ENCODE assay signal across 16 mouse cellular contexts in genomic region chrX:161375568-161375967, GRCm38 (mm10).
DNase-seq lines count a peak whose midpoint lies in the region; ATAC-seq and TF ChIP-seq lines count a peak whose summit lies in the region.
"Had no signal": no experiment of that assay in that cellular context is flagged by ENCODE, and none has a peak within 500 bp of the region (broad histone marks: within the 10 kb centered on the region; RNA-seq: fewer than 3 reads in every experiment).

No protein-coding gene starts in this region.

- H3K4me3 ChIP-seq in kidney, embryonic 16.5 days (ENCODE audit: low read length): no peak overlapping the region
- H3K4me3 ChIP-seq in embryonic facial prominence, embryonic 14.5 days (ENCODE audit: low read depth, low read length): no peak overlapping the region
- no peak overlapping the region for H3K4me3 ChIP-seq in layer of hippocampus, adult 2 months
- H3K4me3 ChIP-seq in cerebellum, adult 2 months (replicated peaks; ENCODE audit: insufficient read depth, low read depth, low read length): no peak overlapping the region
- H3K4me3 ChIP-seq: embryonic facial prominence, embryonic 13.5 days; heart, embryonic 10.5 days had no signal

- no peak overlapping the region for H3K9ac ChIP-seq in kidney, embryonic 16.5 days (replicated peaks; ENCODE audit: low read length)
- no peak overlapping the region for H3K9ac ChIP-seq in embryonic facial prominence, embryonic 14.5 days (ENCODE audit: low read depth, low read length)
- H3K9ac ChIP-seq: embryonic facial prominence, embryonic 13.5 days; forebrain, postnatal 0 days had no signal

- ATAC-seq in kidney, embryonic 16.5 days (ENCODE audit: low FRiP score, low TSS enrichment): no peak
- no peak for ATAC-seq in embryonic facial prominence, embryonic 14.5 days (ENCODE audit: low read depth)
- ATAC-seq: forebrain, postnatal 0 days; hindbrain, embryonic 16.5 days had no signal

- peak; percentile 38 for DNase-seq in kidney, postnatal 10 days
- DNase-seq in ES-CJ7 (ENCODE audit: low read depth, low spot score): peak; percentile 6
- DNase-seq in adipocyte (ENCODE audit: low spot score): peak; percentile 2
- peak; percentile 43 for DNase-seq in embryonic facial prominence, embryonic 14.5 days (ENCODE audit: low spot score)
- no peak for DNase-seq in frontal cortex, postnatal 25 days (ENCODE audit: low spot score in 2 of 2)
- DNase-seq in layer of hippocampus, adult 2 months (ENCODE audit: low spot score in 2 of 2): no peak
- DNase-seq in cerebellum, adult 2 months: no peak
- DNase-seq: forebrain, postnatal 0 days; liver; right cerebral cortex, postnatal 14 days had no signal

- TF ChIP-seq CTCF in layer of hippocampus, adult 2 months (conservative IDR thresholded peaks at IDR 0.05): no peak
- TF ChIP-seq CTCF in cerebellum, adult 2 months (IDR thresholded peaks at IDR 0.05; ENCODE audit: borderline replicate concordance, insufficient read depth, low read depth, low read length): no peak

- no peaks in the 10 kb centered on the region for H3K9me3 ChIP-seq in kidney, embryonic 16.5 days (ENCODE audit: low read length)
- no peaks in the 10 kb centered on the region for H3K9me3 ChIP-seq in embryonic facial prominence, embryonic 14.5 days (ENCODE audit: control insufficient read depth, low read length)
- H3K9me3 ChIP-seq: embryonic facial prominence, embryonic 13.5 days; G1E; heart, embryonic 10.5 days had no signal

- TF ChIP-seq POLR2A in cerebellum, adult 2 months (IDR thresholded peaks at IDR 0.05; ENCODE audit: borderline replicate concordance, insufficient read depth, low read length): no peak

- H3K27ac ChIP-seq in kidney, embryonic 16.5 days (ENCODE audit: low read length): no peak overlapping the region
- H3K27ac ChIP-seq in embryonic facial prominence, embryonic 14.5 days (replicated peaks; ENCODE audit: low read depth, low read length): no peak overlapping the region
- H3K27ac ChIP-seq in layer of hippocampus, adult 2 months: no peak overlapping the region
- no peak overlapping the region for H3K27ac ChIP-seq in cerebellum, adult 2 months (ENCODE audit: insufficient read depth, low read length)
- H3K27ac ChIP-seq: embryonic facial prominence, embryonic 13.5 days; heart, embryonic 10.5 days; stomach, postnatal 0 days had no signal

- no peak overlapping the region for H3K4me2 ChIP-seq in kidney, embryonic 16.5 days (replicated peaks; ENCODE audit: low read depth, low read length)
- H3K4me2 ChIP-seq in embryonic facial prominence, embryonic 14.5 days (ENCODE audit: low read depth, low read length): no peak overlapping the region
- H3K4me2 ChIP-seq: embryonic facial prominence, embryonic 13.5 days had no signal

- peaks cover 15% of the 10 kb centered on the region; the same call in 1 of the 2 replicates for H3K27me3 ChIP-seq in kidney, embryonic 16.5 days (ENCODE audit: insufficient read depth, low read length)
- H3K27me3 ChIP-seq in embryonic facial prominence, embryonic 14.5 days (replicated peaks; ENCODE audit: control insufficient read depth, insufficient read depth, low read length): peaks cover 7% of the 10 kb centered on the region; the same call in 1 of the 2 replicates
- no peaks in the 10 kb centered on the region for H3K27me3 ChIP-seq in cerebellum, adult 2 months (ENCODE audit: control insufficient read depth, insufficient read depth, low read length)

- no peaks in the 10 kb centered on the region for H3K36me3 ChIP-seq in kidney, embryonic 16.5 days (ENCODE audit: insufficient read depth, low read length)
- no peaks in the 10 kb centered on the region for H3K36me3 ChIP-seq in embryonic facial prominence, embryonic 14.5 days (ENCODE audit: control insufficient read depth, insufficient read depth, low read length)
- H3K36me3 ChIP-seq: embryonic facial prominence, embryonic 13.5 days; G1E; heart, embryonic 10.5 days had no signal

- no peaks in the 10 kb centered on the region for H3K4me1 ChIP-seq in kidney, embryonic 16.5 days (ENCODE audit: insufficient read depth, low read length)
- no peaks in the 10 kb centered on the region for H3K4me1 ChIP-seq in embryonic facial prominence, embryonic 14.5 days (ENCODE audit: control insufficient read depth, insufficient read depth, low read length)
- no peaks in the 10 kb centered on the region for H3K4me1 ChIP-seq in cerebellum, adult 2 months (ENCODE audit: control insufficient read depth, insufficient read depth, low read length)
- H3K4me1 ChIP-seq: embryonic facial prominence, embryonic 13.5 days; heart, embryonic 10.5 days had no signal

- WGBS in kidney, embryonic 16.5 days: 44% methylated on average over 1 of the region's 1 CpGs
- WGBS in embryonic facial prominence, embryonic 14.5 days: 54% methylated on average over 1 of the region's 1 CpGs
- WGBS in cerebellum, adult 2 months: 79% methylated on average over 1 of the region's 1 CpGs

Comparison
In these comparisons a context has a peak if more than half of its experiments do, and no peak if none do; other contexts are left out.
1. DNase-seq: peak in kidney, postnatal 10 days (single experiment), ES-CJ7 (single experiment), adipocyte (single experiment) and embryonic facial prominence, embryonic 14.5 days (single experiment); none in frontal cortex, postnatal 25 days (0 of 2), layer of hippocampus, adult 2 months (0 of 2) and cerebellum, adult 2 months (0 of 2).